Mouse (Mus musculus) lung, postnatal 36 days (tissue): ENCODE results near the gene Slc38a1.

ENCODE experiments used
- DNase-seq: peaks from one replicate; pipeline ENCODE4 v3.0.0; 2022; ENCODE audit warnings: mixed read lengths

The Slc38a1 gene

GRCm38 (mm10) chr15:96642436-96643405, at the start of gene Slc38a1:
TSS of gene Slc38a1 (minus strand) at chr15:96642913.
- peak; percentile 55 for DNase-seq

DNA sequence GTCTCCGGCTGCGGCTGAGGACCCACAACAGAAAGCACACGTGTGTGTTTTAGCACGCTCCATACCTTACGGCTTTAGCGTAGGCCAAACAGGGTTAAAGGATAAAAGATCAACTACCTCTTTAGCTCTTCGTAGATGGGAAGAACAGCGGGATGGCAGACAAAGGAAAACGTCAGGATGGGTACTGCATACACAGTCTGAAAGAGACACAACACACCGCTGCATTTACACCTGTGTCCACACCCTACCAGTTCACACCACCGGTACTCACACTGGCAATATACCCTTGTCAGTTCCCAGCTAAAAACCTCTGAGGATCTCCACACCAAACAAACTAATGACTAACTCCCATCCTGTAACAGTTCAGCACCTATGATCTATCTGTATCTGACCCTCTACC, 49.7 kb upstream of the Slc38a1 start:
- DNase-seq = no peak

DNA sequence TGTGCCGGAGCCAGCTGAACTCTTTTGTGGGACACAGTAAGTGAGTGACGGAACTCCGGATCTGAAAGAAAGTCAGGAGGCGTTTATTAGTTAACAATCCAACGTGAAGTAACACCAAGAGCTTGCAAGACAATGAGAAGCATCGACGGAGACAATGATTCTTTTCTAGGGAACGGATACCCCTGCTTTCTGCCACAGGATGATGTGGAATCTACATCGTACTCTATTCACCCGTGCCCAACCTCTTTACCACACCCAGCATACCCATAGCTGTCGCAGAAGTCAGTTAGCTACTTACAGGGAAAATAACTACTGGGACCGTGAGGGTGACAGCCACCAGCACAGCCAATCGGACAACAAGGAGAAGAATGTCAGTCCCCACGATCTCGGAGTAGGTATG, 48.7 kb upstream of the Slc38a1 start:
- no peak for DNase-seq

- no peak for DNase-seq
Observed at GRCm38 (mm10) chr15:96690829-96691228, 48.1 kb upstream of the Slc38a1 start.

- DNase-seq = no peak
Observed at GRCm38 (mm10) chr15:96689919-96690318, 47.2 kb upstream of the Slc38a1 start.

- DNase-seq = no peak
Observed at GRCm38 (mm10) chr15:96688784-96689318, 46.1 kb upstream of the Slc38a1 start.

DNA sequence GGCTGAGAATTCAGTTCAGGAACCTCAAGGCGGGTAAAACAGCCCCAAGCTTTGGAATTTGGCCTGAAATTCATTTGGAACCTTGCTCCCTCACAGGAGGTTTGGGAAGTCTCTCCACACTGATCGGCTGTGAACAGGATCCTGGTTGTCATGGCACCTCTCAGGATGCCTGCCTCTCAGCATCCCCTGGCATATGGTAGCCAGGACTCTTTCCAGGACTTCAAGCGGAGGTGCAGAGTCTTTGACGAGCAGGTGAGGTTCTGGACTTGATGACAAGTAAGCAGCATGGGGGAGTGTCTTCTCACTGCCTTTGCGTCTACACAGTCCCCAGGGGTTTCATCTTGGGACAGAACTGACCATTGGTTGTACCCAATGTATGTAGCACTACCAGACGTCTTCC, 45.3 kb upstream of the Slc38a1 start:
- no peak for DNase-seq

GRCm38 (mm10) chr15:96687366-96687765, 44.7 kb upstream of the Slc38a1 start:
- no peak for DNase-seq

- no peak for DNase-seq
Observed at GRCm38 (mm10) chr15:96686201-96687159, 43.8 kb upstream of the Slc38a1 start.

- DNase-seq = no peak
Observed at GRCm38 (mm10) chr15:96685273-96685672, 42.6 kb upstream of the Slc38a1 start.

DNA sequence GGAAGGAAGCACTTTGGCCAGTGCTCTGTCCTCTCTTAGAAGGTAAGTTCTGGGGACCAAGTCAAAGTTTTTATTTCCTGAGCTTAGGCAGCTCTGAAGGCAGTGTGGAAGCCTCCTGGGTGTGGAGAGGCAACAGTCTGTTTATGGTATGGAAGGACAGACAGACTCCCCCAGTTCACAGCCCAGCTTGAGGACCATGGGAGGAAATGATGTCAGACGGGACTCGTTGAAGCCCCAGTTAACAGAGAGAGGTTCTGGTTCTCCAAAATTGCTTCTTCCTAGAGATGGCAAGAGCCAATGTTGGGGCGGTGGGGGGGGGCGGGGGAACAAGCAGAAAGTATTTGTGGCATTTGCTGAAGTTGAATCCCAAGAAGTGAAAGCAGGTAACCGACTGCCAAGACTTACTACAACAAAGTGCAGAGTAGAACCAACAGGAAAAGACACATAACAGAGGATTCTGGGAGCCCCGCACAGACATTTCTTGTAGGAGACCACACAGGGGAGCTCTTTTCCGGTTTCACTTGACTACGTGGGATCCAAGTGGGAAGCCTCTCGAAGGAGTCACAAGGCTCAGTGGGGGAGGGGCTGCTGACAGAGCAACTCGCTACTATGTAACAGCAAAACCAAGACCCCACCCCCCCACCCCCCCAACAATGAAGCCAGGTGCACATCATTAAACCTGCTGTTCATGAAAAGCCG, 41.6 kb upstream of the Slc38a1 start:
- peak; percentile 71 for DNase-seq

DNA sequence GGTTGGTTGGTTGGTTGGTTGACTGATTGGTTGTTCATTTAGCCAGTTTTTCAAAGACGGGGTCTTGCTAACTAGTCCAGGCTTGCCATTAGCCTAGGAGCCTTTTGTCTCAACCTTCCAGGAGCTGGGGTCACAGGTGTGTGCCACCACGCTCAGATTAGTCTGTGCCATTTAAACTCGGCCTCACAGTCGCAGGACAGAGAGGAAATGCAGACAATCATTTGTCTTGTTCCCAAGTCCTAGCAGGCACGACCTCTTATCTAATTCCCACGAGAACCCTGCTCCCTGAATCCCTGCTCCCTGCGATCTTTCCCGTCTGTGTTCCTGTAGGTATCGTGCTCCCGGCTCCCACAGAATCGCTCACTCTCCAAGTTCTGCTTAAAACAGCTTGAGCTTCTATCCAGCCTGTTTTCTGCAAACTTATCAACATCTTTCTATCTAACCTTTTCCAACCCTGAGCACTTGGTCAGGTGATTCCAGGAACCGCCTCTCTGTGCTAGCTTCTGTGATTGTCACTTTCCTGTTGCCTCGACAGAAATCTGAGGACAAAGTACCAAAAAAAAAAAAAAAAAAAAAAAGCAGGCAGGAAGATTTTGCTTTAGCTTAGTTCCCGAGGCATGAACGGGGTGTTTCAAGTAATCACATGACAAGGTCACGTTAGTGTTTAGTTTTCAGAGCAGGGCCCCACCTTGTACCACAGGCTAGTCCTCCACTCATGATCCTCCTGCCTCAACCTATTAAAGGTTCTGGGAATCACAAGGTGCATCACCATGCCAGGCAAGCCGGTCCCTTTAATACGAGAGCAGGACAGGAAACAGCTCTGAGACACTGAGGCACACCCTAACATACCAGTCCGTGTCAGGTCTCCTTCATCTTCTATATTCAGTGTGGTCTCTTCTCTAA, 36.4 kb upstream of the Slc38a1 start:
- no peak for DNase-seq

GRCm38 (mm10) chr15:96676518-96676917, 33.8 kb upstream of the Slc38a1 start:
- DNase-seq = peak; percentile 76

GRCm38 (mm10) chr15:96675744-96676143, 33.0 kb upstream of the Slc38a1 start:
- DNase-seq = no peak

- DNase-seq = no peak
Observed at GRCm38 (mm10) chr15:96675055-96675454, 32.3 kb upstream of the Slc38a1 start.

- no peak for DNase-seq
Observed at GRCm38 (mm10) chr15:96674089-96674488, 31.4 kb upstream of the Slc38a1 start.

- DNase-seq = no peak
Observed at GRCm38 (mm10) chr15:96669721-96670120, 27.0 kb upstream of the Slc38a1 start.

DNA sequence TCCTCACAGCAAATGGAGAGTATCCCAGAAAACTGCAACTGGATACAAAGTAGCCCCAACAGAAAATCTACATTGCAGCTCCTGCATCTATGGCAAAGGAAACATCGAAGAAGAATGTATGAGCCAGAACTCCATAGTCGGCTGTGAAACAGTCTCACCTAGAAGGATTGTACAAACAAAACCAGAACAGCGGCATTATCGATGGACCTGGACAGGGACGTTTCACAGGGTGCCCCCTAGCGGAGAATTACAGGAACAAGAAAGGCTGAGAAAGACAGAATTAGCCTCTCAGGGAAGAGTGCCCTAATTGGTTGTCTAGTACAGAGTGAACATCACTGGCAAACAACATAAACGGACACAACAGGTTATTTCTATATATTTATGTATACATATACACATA, 23.9 kb upstream of the Slc38a1 start:
- peak; percentile 88 for DNase-seq

- peak; percentile 94 for DNase-seq
Observed at GRCm38 (mm10) chr15:96665889-96666288, 23.2 kb upstream of the Slc38a1 start.

DNA sequence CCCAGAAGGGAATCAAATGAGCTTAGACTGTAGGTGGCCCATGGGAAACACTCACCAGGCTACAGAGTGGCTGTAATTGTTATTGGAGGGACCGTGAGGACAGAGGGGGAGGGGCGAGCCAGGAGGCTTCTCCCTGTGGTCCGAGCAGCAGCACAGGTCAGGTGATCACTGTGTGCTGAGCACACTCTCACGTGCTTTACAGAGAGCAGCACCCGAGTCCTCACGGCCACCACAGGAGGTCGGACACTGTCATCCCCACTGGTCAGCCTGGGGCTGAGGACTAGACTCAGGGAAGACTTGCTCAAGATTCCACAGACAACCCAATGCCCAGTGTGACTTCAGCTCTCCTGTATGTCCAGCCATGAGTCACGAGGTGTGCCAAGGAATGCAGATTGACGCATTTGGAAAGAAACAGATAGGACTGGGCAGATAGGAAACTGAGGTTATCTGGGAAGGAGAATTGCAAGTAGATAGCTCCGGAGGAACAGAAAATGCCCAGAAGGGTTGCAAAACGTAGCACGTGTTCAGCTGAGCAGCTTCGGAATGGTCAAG, 18.0 kb upstream of the Slc38a1 start:
- no peak for DNase-seq

DNA sequence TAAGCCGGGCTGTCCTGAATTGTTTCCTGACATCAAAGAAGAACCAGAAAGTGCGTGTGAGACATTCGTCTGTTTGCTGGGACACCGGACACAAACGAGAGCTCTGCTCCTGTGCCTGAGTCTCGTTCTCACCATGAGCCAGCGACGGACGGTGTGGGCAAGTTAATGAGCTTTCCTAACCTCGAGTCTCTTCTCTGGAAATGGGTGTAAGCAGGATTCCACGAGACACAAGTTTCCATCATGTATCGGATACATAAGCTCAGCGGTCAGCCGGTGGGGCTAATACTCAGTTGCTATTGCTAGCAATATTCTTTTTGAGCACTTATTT, 15.5 kb upstream of the Slc38a1 start:
- DNase-seq = no peak
